Mouse (Mus musculus) embryonic facial prominence, embryonic 14.5 days (tissue): ENCODE measurements around the gene Creb3l4. TPM values are rescaled to one million over a fixed set of nuclear protein-coding genes. Genes with fewer than 3 reads are reported as not detected.
"Not testable (repeated sequence)": the region's sequence is repeated elsewhere in the genome, so short reads cannot be mapped to it uniquely, and the experiment has no call there.

Experiments used
- ATAC-seq: fragments of 200-750 bp; cut with Nextera tagmentation; 2 replicates; pipeline ENCODE4 v1.8.0; 2017; ENCODE audit warnings: low read depth, moderate number of reproducible peaks, moderate TSS enrichment
- DNase-seq: peaks from one replicate; pipeline ENCODE4 v3.0.0-alpha.2; 2015; ENCODE audit warnings: low spot score
- H3K27ac ChIP-seq: fragments of 300-500 bp; sonication (generic); replicated peaks from 2 replicates; pipeline ENCODE4 v1.5.1; 2014; ENCODE audit warnings: low read depth, mild to moderate bottlenecking, low read length, moderate library complexity
- H3K27me3 ChIP-seq: fragments of 300-500 bp; sonication (generic); replicated peaks from 2 replicates; pipeline ENCODE4 v1.6.1; 2014; ENCODE audit warnings: low read length; ENCODE audit not compliant: control insufficient read depth, insufficient read depth
- H3K36me3 ChIP-seq: fragments of 300-500 bp; sonication (generic); 2 replicates; pipeline ENCODE4 v1.6.1; 2014; ENCODE audit warnings: low read length, mixed read lengths; ENCODE audit not compliant: control insufficient read depth, insufficient read depth
- H3K4me1 ChIP-seq: fragments of 300-500 bp; sonication (generic); 2 replicates; pipeline ENCODE4 v1.6.1; 2014; ENCODE audit warnings: antibody characterized with exemption, low read length; ENCODE audit not compliant: control insufficient read depth, insufficient read depth
- H3K4me2 ChIP-seq: fragments of 300-500 bp; sonication (generic); 2 replicates; pipeline ENCODE4 v1.6.1; 2014; ENCODE audit warnings: low read depth, mild to moderate bottlenecking, low read length, moderate library complexity, mixed read lengths
- H3K4me3 ChIP-seq: fragments of 300-500 bp; sonication (generic); 2 replicates; pipeline ENCODE4 v1.5.1; 2014; ENCODE audit warnings: low read depth, mild to moderate bottlenecking, low read length
- H3K9ac ChIP-seq: fragments of 300-500 bp; sonication (generic); 2 replicates; pipeline ENCODE4 v1.6.1; 2014; ENCODE audit warnings: low read depth, mild to moderate bottlenecking, low read length, moderate library complexity, mixed read lengths
- H3K9me3 ChIP-seq: fragments of 300-500 bp; sonication (generic); 2 replicates; pipeline ENCODE4 v1.6.1; 2016; ENCODE audit warnings: low read length; ENCODE audit not compliant: control insufficient read depth
- WGBS: fragments of 180-500 bp; shearing (Covaris S2); extraction: QIAGEN DNeasy Blood & Tissue Kit; methylation state at CpG from one replicate; pipeline ENCODE4 v1.1.7; 2014; 5-methylcytosine and 5-hydroxymethylcytosine counted together
- polyA plus RNA-seq: library from polyadenylated mRNA; unstranded; fragments of >200 nt; fragmentation: Nextera tagmentation; extraction: Ambion mirVana; gene quantifications from 2 replicates; pipeline ENCODE4 v1.2.1, GENCODE M21; 2014

The Creb3l4 gene
- polyA plus RNA-seq: 5.2 and 6.1 TPM in 2 replicates

GRCm38 (mm10) chr3:90242984-90243775, at the start of gene Creb3l4:
Creb3l4 (minus strand) TSS chr3:90243512.
- H3K27ac ChIP-seq: peak within 1 kb of the TSS; percentile 88
- DNase-seq (peak; percentile 95), ATAC-seq (peak; percentile 79)
- H3K36me3 ChIP-seq: no peaks in the 10 kb centered on the region
- H3K4me1 ChIP-seq: peaks cover 13% of the 10 kb centered on the region
- peak within 1 kb of the TSS; percentile 33 for H3K4me3 ChIP-seq
- H3K9ac ChIP-seq: peak within 1 kb of the TSS; percentile 54
- H3K27me3 ChIP-seq: no peaks in the 10 kb centered on the region
- H3K9me3 ChIP-seq: no peaks in the 10 kb centered on the region
- 4% methylated on average over 19 of the region's 19 CpGs for WGBS
- peak within 1 kb of the TSS; percentile 66 for H3K4me2 ChIP-seq

DNA sequence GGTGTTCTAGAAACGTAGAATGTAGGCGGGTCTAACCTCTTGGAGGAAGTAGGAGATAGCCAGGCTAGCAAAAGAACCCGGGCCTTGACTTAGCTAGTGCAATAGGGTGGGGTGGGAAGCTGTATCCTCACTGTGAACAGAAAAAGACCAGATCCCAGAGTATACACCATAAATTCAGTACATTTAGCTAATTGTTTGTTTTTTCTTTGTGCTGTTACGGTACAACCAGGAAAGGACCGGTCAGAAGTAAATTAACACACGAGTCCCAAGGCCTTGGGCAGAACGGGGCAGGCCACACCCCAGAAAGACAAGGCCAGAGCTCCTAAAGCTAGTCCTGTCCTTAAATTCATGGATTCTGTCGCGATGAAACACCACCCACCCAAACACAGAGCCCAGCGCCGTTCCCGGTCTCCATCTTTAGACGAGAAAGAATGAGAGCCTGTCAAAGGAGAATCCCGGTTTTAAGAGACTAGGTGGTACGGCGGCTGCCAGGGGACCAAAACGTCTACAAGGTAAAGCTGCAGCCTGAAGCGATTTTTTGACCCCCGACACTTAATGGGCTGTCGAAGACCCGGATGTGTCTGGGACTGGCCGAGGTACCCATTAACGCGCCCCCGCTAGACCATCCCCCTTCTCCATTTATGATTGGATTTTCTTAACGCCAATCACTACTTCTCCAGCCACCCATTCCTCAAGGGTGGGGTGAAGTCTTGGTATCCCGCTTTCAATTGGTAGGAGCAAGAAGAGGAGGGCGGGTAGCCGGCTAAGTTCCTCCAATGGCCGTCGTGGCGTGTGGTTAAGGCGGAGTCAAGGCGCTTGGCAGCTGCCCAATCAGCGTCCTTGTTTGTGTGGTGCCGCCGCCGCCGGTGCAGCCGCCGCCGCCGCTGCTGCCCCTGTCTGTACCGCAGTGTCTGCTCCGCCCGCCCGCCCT, 49.3 kb upstream of the Creb3l4 start, which contains the start of gene Gatad2b:
Gatad2b (plus strand) TSS at position 834 of the 931 bp plus-strand sequence.
- WGBS: under 1% methylated on average over 43 of the region's 47 CpGs
- no peaks in the 10 kb centered on the region for H3K27me3 ChIP-seq
- H3K4me2 ChIP-seq: peak within 1 kb of the TSS; percentile 84
- H3K4me1 ChIP-seq: peaks cover 15% of the 10 kb centered on the region
- peak within 1 kb of the TSS; percentile 98 for H3K27ac ChIP-seq
- peak within 1 kb of the TSS; percentile 83 for H3K4me3 ChIP-seq
- H3K9me3 ChIP-seq: no peaks in the 10 kb centered on the region
- ATAC-seq (peak; percentile 98), DNase-seq (peak; percentile 100)
- H3K36me3 ChIP-seq: no peaks in the 10 kb centered on the region
- H3K9ac ChIP-seq: peak within 1 kb of the TSS; percentile 93

DNA sequence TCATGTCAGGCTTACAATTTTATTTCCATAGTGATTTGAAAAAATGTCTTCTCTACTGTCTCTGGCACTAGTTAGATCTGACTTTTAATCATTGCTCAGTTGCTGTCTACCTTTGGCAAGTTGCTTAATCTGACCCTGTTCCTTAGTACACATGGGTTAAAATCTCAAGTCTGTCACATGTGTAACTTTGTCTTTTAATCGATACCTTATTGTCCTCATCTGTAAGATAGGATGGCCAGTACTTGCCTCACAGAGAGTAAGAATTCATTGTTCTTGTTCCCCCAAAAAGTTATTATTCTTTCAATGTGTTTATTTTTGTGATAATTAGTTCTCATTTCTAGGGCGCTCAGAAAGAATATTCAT, 48.7 kb upstream of the Creb3l4 start:
- no peak for ATAC-seq
- Histone ChIP-seq H3K36me3 (no peaks in the 10 kb centered on the region), H3K27me3 (no peaks in the 10 kb centered on the region), H3K9ac (peak overlapping the region; percentile 86), H3K4me1 (peaks cover 15% of the 10 kb centered on the region), H3K4me3 (peak overlapping the region; percentile 83), H3K27ac (peak overlapping the region; percentile 98), H3K4me2 (peak overlapping the region; percentile 84), H3K9me3 (no peaks in the 10 kb centered on the region)
- DNase-seq: no peak
- WGBS: 30% methylated on average over 2 of the region's 2 CpGs

DNA sequence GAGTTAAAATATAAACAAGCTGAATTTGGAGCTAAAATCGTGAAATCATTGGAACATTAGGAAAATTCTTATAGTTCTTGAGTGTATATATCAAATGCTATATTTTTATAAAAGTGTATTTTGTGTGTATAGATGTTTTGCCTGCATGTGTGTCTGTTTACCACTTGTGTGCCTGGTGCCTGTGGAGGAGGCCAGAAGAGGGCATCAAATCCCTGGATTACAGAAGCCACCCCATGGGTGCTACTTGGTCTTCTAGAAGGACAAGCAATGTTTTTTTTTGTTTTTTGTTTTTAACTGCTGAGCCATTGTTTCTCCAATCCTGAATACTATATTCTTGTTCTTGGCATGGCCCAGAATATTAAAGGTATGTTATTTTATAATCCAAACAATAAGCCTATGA, 47.3 kb upstream of the Creb3l4 start:
- WGBS: 76% methylated on average over 1 of the region's 1 CpGs
- H3K9ac ChIP-seq: no peak overlapping the region

GRCm38 (mm10) chr3:90289403-90289802, 46.1 kb upstream of the Creb3l4 start:
- H3K4me2 ChIP-seq, H3K9ac ChIP-seq, ATAC-seq, H3K9me3 ChIP-seq, H3K27ac ChIP-seq, H3K36me3 ChIP-seq, DNase-seq, H3K27me3 ChIP-seq, H3K4me1 ChIP-seq, H3K4me3 ChIP-seq: not testable (repeated sequence)
- WGBS: 70% methylated on average over 2 of the region's 3 CpGs

More for the DNA sequence above, 47.3 kb upstream of the Creb3l4 start:
- H3K4me1 ChIP-seq: peaks cover 15% of the 10 kb centered on the region
- no peak overlapping the region for H3K4me3 ChIP-seq
- DNase-seq: no peak
- H3K36me3 ChIP-seq: no peaks in the 10 kb centered on the region
- no peaks in the 10 kb centered on the region for H3K27me3 ChIP-seq
- no peak overlapping the region for H3K27ac ChIP-seq
- no peak overlapping the region for H3K4me2 ChIP-seq
- no peak for ATAC-seq
- no peaks in the 10 kb centered on the region for H3K9me3 ChIP-seq

- ATAC-seq: no peak
- 93% methylated on average over 2 of the region's 2 CpGs for WGBS
Observed at GRCm38 (mm10) chr3:90284150-90284549, 40.8 kb upstream of the Creb3l4 start.

GRCm38 (mm10) chr3:90280708-90281107, 37.4 kb upstream of the Creb3l4 start:
- Histone ChIP-seq H3K4me1 (no peaks in the 10 kb centered on the region), H3K4me2 (no peak overlapping the region), H3K4me3 (no peak overlapping the region), H3K9me3 (no peaks in the 10 kb centered on the region), H3K36me3 (peaks cover 52% of the 10 kb centered on the region; the same call in 1 of the 2 replicates), H3K9ac (no peak overlapping the region), H3K27ac (no peak overlapping the region), H3K27me3 (no peaks in the 10 kb centered on the region)
- no peak for DNase-seq
- no peak for ATAC-seq
- WGBS: 70% methylated on average over 9 of the region's 9 CpGs

More at GRCm38 (mm10) chr3:90284150-90284549, 40.8 kb upstream of the Creb3l4 start:
- Histone ChIP-seq H3K4me3 (no peak overlapping the region), H3K27me3 (no peaks in the 10 kb centered on the region), H3K36me3 (peaks cover 19% of the 10 kb centered on the region; the same call in 1 of the 2 replicates), H3K27ac (no peak overlapping the region), H3K4me2 (no peak overlapping the region), H3K9ac (no peak overlapping the region), H3K9me3 (no peaks in the 10 kb centered on the region), H3K4me1 (no peaks in the 10 kb centered on the region)
- no peak for DNase-seq

GRCm38 (mm10) chr3:90279743-90280142, 36.4 kb upstream of the Creb3l4 start:
- 97% methylated on average over 7 of the region's 7 CpGs for WGBS
- DNase-seq: no peak
- Histone ChIP-seq H3K27ac (no peak overlapping the region), H3K9me3 (no peaks in the 10 kb centered on the region), H3K4me1 (no peaks in the 10 kb centered on the region), H3K27me3 (no peaks in the 10 kb centered on the region), H3K4me3 (no peak overlapping the region), H3K9ac (no peak overlapping the region), H3K36me3 (peaks cover 62% of the 10 kb centered on the region; the same call in 1 of the 2 replicates), H3K4me2 (no peak overlapping the region)
- ATAC-seq: no peak
